20 mouse cellular contexts compared by ENCODE assay signal in genomic region chr1:90902751-90903150, GRCm38 (mm10). TPM values are rescaled to one million over a fixed set of nuclear protein-coding genes. Genes with fewer than 3 reads are reported as not detected.
"Had no signal": no experiment of that assay in that cellular context is flagged by ENCODE, and none has a peak within 500 bp of the region (broad histone marks: within the 10 kb centered on the region; RNA-seq: fewer than 3 reads in every experiment).

No protein-coding gene starts in this region.

- H3K4me2 ChIP-seq: limb, embryonic 15.5 days; liver, embryonic 12.5 days; lung, embryonic 14.5 days; midbrain, embryonic 12.5 days; neural tube, embryonic 13.5 days had no signal

- H3K27ac ChIP-seq: liver, embryonic 12.5 days; midbrain, embryonic 12.5 days; neural tube, embryonic 13.5 days had no signal

- H3K27me3 ChIP-seq: limb, embryonic 15.5 days; liver, embryonic 12.5 days; neural tube, embryonic 13.5 days had no signal

- H3K4me3 ChIP-seq: left cerebral cortex, adult 2 months; limb, embryonic 15.5 days; liver, embryonic 12.5 days; midbrain, embryonic 12.5 days; neural tube, embryonic 13.5 days had no signal

- H3K4me1 ChIP-seq: liver, embryonic 12.5 days; midbrain, embryonic 12.5 days had no signal

- H3K9me3 ChIP-seq: limb, embryonic 15.5 days; liver, embryonic 12.5 days; midbrain, embryonic 12.5 days; neural tube, embryonic 13.5 days had no signal

- ATAC-seq: liver, embryonic 12.5 days; midbrain, embryonic 16.5 days had no signal

- H3K9ac ChIP-seq: limb, embryonic 15.5 days; liver, embryonic 12.5 days; lung, embryonic 14.5 days; midbrain, embryonic 12.5 days; neural tube, embryonic 13.5 days had no signal

- H3K36me3 ChIP-seq: limb, embryonic 15.5 days; liver, embryonic 12.5 days; midbrain, embryonic 12.5 days; neural tube, embryonic 13.5 days had no signal

- DNase-seq: kidney, postnatal 25 days; lung, embryonic 14.5 days; lung, postnatal 14 days; retina, postnatal 1 day; right cerebral cortex, postnatal 4 days; spleen, adult 18-20 months; thymus, postnatal 4 days had no signal

RNA-seq across cellular contexts. Expression of gene Mlph, which starts 12.1 kb away (rescaled TPM):
- total RNA-seq: megakaryocyte-erythroid progenitor cell, adult 5-6 weeks had no signal
- polyA plus RNA-seq: liver, embryonic 12.5 days had no signal

RNA-seq across cellular contexts. Expression of gene Prlh, which starts 50.2 kb away (rescaled TPM):
- total RNA-seq: layer of hippocampus, postnatal 25 days; left cerebral cortex, adult 2 months; left cerebral cortex, postnatal 25 days; megakaryocyte-erythroid progenitor cell, adult 5-6 weeks had no signal
- polyA plus RNA-seq: kidney, embryonic 16.5 days; limb, embryonic 11.5 days; limb, embryonic 15.5 days; liver, embryonic 12.5 days; liver, embryonic 16.5 days; lung, embryonic 14.5 days; midbrain, embryonic 12.5 days; midbrain, embryonic 16.5 days; neural tube, embryonic 13.5 days; stomach, embryonic 14.5 days had no signal

RNA-seq across cellular contexts. Expression of gene Col6a3, which starts 59.0 kb away (rescaled TPM):
- total RNA-seq: megakaryocyte-erythroid progenitor cell, adult 5-6 weeks had no signal
